Mouse (Mus musculus): ENCODE results near the gene Fam20c. TPM values are rescaled to one million over a fixed set of nuclear protein-coding genes. Genes with fewer than 3 reads are reported as not detected.
A peak's percentile ranks its signal among the peaks of the same experiment; 100 is the strongest.

Gene Fam20c
- polyA plus RNA-seq, 1 experiment from 2014 or later: 2.5 TPM

DNA sequence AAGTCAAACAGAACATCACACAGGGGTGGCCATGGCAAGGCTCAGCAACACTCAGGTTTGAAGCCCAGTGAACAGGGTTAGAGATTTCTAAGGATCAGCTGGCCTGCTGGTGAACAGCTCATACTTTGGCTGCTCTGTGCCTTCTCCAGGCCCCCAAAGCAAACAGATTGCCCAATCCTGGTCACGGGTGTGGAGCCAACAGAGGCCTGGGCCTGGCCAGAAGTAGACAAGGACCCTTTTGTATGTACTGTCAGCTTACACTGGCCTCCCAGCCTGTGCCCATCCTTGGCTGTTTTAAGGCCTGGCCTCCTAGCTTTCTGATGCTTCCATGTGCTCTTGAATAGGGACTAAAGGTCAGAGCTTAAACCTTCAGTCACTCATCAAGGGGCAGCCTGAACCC is 22.0 kb downstream of the Fam20c start:
- H3K4me3 ChIP-seq (ENCODE audit: low read depth, low read length): no peak overlapping the region
- H3K36me3 ChIP-seq (ENCODE audit: control insufficient read depth, insufficient read depth): no peaks in the 10 kb centered on the region
- TF ChIP-seq CTCF (IDR thresholded peaks at IDR 0.05; ENCODE audit: low read depth): no peak
- peaks cover 5% of the 10 kb centered on the region; the same call in 1 of the 2 replicates for H3K4me1 ChIP-seq (replicated peaks; ENCODE audit: control insufficient read depth, insufficient read depth, low read length)
- H3K4me2 ChIP-seq (replicated peaks; ENCODE audit: low read depth): no peak overlapping the region
- ATAC-seq: peak; percentile 62; the same call in 1 of the 2 replicates
- H3K27me3 ChIP-seq (replicated peaks; ENCODE audit: control insufficient read depth, insufficient read depth, low read length): no peaks in the 10 kb centered on the region
- H3K9me3 ChIP-seq (ENCODE audit: control insufficient read depth): no peaks in the 10 kb centered on the region
- WGBS: 17% methylated on average over 1 of the region's 1 CpGs
- no peak overlapping the region for H3K9ac ChIP-seq (ENCODE audit: low read depth, low read length)
- no peak overlapping the region; the same call in 1 of the 2 replicates for H3K27ac ChIP-seq (ENCODE audit: low read depth, low read length)

DNA sequence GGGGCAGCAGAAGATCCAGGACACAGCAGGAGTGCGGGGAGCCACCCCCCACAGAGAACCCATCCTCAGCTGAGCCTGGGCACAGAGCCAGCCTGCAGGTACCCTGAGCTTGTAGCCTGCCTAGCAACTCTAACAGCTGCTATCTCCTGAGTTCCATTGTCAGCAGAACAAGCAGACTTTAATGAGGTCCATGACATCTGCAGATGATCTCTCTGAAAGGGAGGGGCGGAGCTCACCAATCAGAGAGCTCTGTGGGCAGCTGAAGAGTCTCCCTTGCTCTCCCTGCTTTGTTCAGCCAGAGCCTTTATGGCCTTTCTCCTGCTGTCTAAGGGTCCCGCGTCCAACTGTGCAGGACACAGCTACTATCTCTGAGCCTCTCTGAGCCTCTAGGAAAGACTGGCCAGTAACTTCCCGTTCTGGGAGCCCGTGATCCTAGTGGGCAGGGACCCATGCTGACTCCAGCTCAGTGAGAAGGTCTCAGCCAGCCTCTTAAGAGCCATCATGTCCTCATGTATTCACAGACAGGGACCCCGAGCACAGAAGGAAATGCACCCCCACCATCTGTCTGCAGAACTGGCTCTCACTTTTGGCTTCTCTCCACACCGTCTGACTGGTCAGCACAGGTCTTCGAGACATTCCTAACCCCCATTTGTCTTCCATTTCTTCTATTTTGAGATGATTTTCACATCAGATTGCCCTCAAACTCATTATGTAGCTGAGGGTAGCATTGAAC is 24.6 kb downstream of the Fam20c start:
- no peak for ATAC-seq
- no peak for TF ChIP-seq CTCF (IDR thresholded peaks at IDR 0.05; ENCODE audit: low read depth)
- H3K4me2 ChIP-seq (replicated peaks; ENCODE audit: low read depth): no peak overlapping the region
- no peaks in the 10 kb centered on the region for H3K9me3 ChIP-seq (ENCODE audit: control insufficient read depth)
- no peak overlapping the region for H3K4me3 ChIP-seq (ENCODE audit: low read depth, low read length)
- H3K9ac ChIP-seq (ENCODE audit: low read depth, low read length): no peak overlapping the region
- H3K27ac ChIP-seq (ENCODE audit: low read depth, low read length): no peak overlapping the region
- H3K27me3 ChIP-seq (replicated peaks; ENCODE audit: control insufficient read depth, insufficient read depth, low read length): no peaks in the 10 kb centered on the region
- peaks cover 5% of the 10 kb centered on the region; the same call in 1 of the 2 replicates for H3K4me1 ChIP-seq (replicated peaks; ENCODE audit: control insufficient read depth, insufficient read depth, low read length)
- H3K36me3 ChIP-seq (ENCODE audit: control insufficient read depth, insufficient read depth): no peaks in the 10 kb centered on the region
- 61% methylated on average over 9 of the region's 9 CpGs for WGBS

DNA sequence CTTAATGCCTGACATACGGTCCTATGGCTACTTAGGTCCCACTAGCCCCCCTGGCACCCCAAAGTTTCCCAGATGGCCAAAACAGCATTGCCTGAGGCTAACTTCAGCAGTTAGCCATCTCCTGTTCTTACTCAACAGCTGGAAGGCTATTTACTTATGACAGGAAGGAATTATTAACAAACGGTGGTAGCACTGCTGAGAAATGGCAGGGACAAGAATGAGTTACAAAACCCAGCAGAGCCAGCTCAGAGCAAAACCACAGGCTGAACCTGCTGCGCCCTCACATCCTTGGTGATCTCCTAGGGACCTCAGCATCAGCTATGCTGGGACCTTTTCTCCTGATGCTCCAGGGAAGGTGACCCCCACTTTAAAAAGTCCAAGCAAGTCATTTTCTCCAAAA is 25.3 kb downstream of the Fam20c start:
- Histone ChIP-seq H3K36me3 (ENCODE audit: control insufficient read depth, insufficient read depth) (no peaks in the 10 kb centered on the region), H3K4me1 (replicated peaks; ENCODE audit: control insufficient read depth, insufficient read depth, low read length) (peaks cover 5% of the 10 kb centered on the region; the same call in 1 of the 2 replicates), H3K9ac (ENCODE audit: low read depth, low read length) (no peak overlapping the region), H3K27ac (ENCODE audit: low read depth, low read length) (no peak overlapping the region), H3K9me3 (ENCODE audit: control insufficient read depth) (no peaks in the 10 kb centered on the region), H3K4me2 (replicated peaks; ENCODE audit: low read depth) (no peak overlapping the region), H3K27me3 (replicated peaks; ENCODE audit: control insufficient read depth, insufficient read depth, low read length) (no peaks in the 10 kb centered on the region), H3K4me3 (ENCODE audit: low read depth, low read length) (no peak overlapping the region)
- no peak for TF ChIP-seq CTCF (IDR thresholded peaks at IDR 0.05; ENCODE audit: low read depth)
- WGBS: 62% methylated on average over 3 of the region's 3 CpGs
- ATAC-seq: no peak

DNA sequence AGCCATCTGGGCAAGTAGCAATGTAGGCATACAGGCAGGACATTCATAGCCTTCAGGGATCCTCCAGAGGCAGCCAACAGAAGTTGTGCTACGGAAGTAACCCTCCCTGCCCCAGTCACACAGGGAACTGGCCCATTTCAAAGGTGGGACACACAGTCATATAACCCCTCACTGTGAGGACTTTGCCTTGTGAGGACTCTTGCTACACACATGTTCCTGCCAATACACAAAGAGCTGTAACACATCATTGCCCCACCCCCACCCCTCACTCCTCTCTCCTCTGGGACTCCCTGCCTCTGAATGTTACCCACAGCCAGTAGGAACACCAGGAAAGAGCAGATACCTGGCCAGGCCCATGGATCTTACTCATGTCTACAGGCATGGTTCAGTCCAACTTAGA is 28.4 kb downstream of the Fam20c start:
- Histone ChIP-seq H3K4me1 (replicated peaks; ENCODE audit: control insufficient read depth, insufficient read depth, low read length) (no peaks in the 10 kb centered on the region), H3K36me3 (ENCODE audit: control insufficient read depth, insufficient read depth) (no peaks in the 10 kb centered on the region), H3K9ac (ENCODE audit: low read depth, low read length) (no peak overlapping the region), H3K4me3 (ENCODE audit: low read depth, low read length) (no peak overlapping the region), H3K27me3 (replicated peaks; ENCODE audit: control insufficient read depth, insufficient read depth, low read length) (no peaks in the 10 kb centered on the region), H3K9me3 (ENCODE audit: control insufficient read depth) (no peaks in the 10 kb centered on the region), H3K4me2 (replicated peaks; ENCODE audit: low read depth) (no peak overlapping the region), H3K27ac (ENCODE audit: low read depth, low read length) (no peak overlapping the region)
- TF ChIP-seq CTCF (IDR thresholded peaks at IDR 0.05; ENCODE audit: low read depth): no peak
- ATAC-seq: no peak
- 88% methylated on average over 1 of the region's 1 CpGs for WGBS

DNA sequence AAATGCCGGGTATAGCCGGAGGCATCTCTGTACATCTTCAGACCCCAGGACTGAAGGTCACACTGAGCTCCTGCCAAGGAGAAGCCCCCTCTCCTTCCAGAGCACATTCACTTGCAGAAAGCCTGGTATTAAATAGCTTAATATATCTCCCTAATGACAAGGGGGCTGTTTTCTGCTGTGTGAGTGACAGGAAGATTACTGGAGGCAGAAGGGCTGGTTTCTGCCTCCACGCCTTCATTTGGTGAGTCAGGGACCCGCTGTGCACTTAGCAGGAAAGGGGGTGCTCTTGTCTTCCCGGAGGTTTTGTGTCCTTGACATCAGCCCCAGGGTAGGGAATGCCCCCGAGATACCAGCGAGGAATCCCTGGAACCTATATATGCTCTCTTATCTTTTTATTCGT is 28.9 kb downstream of the Fam20c start:
- no peaks in the 10 kb centered on the region for H3K4me1 ChIP-seq (replicated peaks; ENCODE audit: control insufficient read depth, insufficient read depth, low read length)
- H3K36me3 ChIP-seq (ENCODE audit: control insufficient read depth, insufficient read depth): no peaks in the 10 kb centered on the region
- no peak for ATAC-seq
- H3K9ac ChIP-seq (ENCODE audit: low read depth, low read length): no peak overlapping the region
- no peaks in the 10 kb centered on the region for H3K9me3 ChIP-seq (ENCODE audit: control insufficient read depth)
- H3K27me3 ChIP-seq (replicated peaks; ENCODE audit: control insufficient read depth, insufficient read depth, low read length): no peaks in the 10 kb centered on the region
- 69% methylated on average over 8 of the region's 8 CpGs for WGBS
- no peak overlapping the region for H3K4me2 ChIP-seq (replicated peaks; ENCODE audit: low read depth)
- TF ChIP-seq CTCF (IDR thresholded peaks at IDR 0.05; ENCODE audit: low read depth): no peak
- no peak overlapping the region for H3K4me3 ChIP-seq (ENCODE audit: low read depth, low read length)
- no peak overlapping the region for H3K27ac ChIP-seq (ENCODE audit: low read depth, low read length)

DNA sequence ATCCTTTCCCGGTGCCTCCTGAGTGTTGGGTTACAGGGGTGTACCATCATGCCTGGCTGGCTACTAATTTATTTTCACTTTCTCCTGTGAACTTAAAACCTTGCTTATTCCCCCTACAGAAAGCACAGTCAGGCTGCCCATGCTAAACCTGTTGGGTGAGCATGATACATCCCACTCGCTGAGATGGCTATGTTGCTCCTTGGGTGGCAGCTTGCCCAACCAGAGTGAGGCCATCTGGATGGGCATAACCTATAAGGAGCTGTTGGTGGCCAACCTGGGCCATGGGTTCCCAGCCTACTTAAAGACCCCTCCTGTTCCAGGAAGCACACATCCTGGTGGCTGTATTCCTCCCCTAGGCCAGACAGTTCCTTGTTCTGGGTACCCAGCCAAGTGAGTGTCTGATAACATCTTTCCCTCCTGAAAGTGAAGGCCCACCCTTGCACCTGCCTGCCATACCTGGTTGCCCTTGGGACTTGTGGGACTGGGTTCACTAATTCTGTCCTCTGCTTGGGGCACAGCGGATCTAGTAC is 31.7 kb downstream of the Fam20c start:
- Histone ChIP-seq H3K9ac (ENCODE audit: low read depth, low read length) (no peak overlapping the region), H3K27me3 (replicated peaks; ENCODE audit: control insufficient read depth, insufficient read depth, low read length) (no peaks in the 10 kb centered on the region), H3K4me1 (replicated peaks; ENCODE audit: control insufficient read depth, insufficient read depth, low read length) (no peaks in the 10 kb centered on the region), H3K36me3 (ENCODE audit: control insufficient read depth, insufficient read depth) (no peaks in the 10 kb centered on the region), H3K9me3 (ENCODE audit: control insufficient read depth) (no peaks in the 10 kb centered on the region), H3K4me2 (replicated peaks; ENCODE audit: low read depth) (no peak overlapping the region), H3K4me3 (ENCODE audit: low read depth, low read length) (no peak overlapping the region), H3K27ac (ENCODE audit: low read depth, low read length) (no peak overlapping the region)
- no peak for ATAC-seq
- WGBS: 88% methylated on average over 3 of the region's 3 CpGs
- TF ChIP-seq CTCF (IDR thresholded peaks at IDR 0.05; ENCODE audit: low read depth): no peak
